Mouse (Mus musculus): ENCODE measurements around the gene Slc22a15. TPM values are rescaled to one million over a fixed set of nuclear protein-coding genes. Genes with fewer than 3 reads are reported as not detected.
A peak's percentile ranks its signal among the peaks of the same experiment; 100 is the strongest.

The Slc22a15 gene
- polyA plus RNA-seq, 1 experiment from 2014 or later = 6.2 TPM

DNA sequence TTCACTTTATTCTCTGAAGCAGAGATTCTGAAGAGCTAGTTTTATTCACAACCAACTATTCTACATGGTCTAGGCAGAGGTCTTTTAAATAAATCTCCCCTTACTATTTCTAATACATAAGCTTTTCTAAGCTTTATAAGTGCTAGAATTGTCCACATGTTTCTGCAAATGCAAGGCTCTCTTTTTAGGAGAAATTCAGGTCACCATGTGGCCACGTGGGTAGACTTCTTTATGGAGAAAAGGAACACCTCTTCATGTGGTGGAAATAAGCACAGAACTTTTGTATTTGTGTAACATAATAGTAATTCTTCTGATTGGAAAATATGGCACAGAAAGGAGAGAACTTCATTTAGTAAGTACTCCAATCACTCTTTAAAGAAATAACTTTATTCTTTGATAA, 70.2 kb downstream of the Slc22a15 start:
- WGBS = 66% methylated on average over 1 of the region's 1 CpGs

DNA sequence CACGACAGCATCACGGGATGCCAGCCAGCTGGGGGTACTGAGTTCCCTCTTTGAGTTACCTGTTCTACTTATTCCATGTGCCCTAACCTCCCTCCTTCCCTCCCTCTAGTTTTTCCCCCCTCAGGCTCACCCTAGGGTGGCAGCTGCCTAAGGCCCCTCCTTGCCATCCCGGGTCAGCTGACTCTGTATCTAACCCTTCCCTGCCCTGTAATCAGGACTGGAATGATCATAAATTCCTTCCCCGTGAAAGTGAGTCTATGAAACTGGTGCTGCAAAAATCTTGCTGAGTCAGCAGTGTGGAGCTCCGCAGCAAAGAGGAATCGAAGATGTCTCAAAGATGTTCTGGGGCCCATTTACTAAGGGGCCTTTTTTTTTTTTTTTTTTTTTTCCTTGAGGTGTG, 72.9 kb downstream of the Slc22a15 start:
- Histone ChIP-seq H3K9ac (no peak overlapping the region), H3K4me1 (no peaks in the 10 kb centered on the region), H3K27me3 (no peaks in the 10 kb centered on the region), H3K36me3 (no peaks in the 10 kb centered on the region), H3K27ac (no peak overlapping the region), H3K4me2 (no peak overlapping the region), H3K4me3 (no peak overlapping the region), H3K9me3 (no peaks in the 10 kb centered on the region)
- no peak for ATAC-seq (ENCODE audit: insufficient number of reproducible peaks, low FRiP score, low TSS enrichment, low read depth)
- 42% methylated on average over 6 of the region's 6 CpGs for WGBS

More for the DNA sequence above, 70.2 kb downstream of the Slc22a15 start:
- Histone ChIP-seq H3K36me3 (peaks cover 5% of the 10 kb centered on the region; the same call in 1 of the 2 replicates), H3K4me1 (no peaks in the 10 kb centered on the region), H3K27me3 (no peaks in the 10 kb centered on the region), H3K4me3 (no peak overlapping the region), H3K9ac (no peak overlapping the region), H3K9me3 (no peaks in the 10 kb centered on the region), H3K4me2 (no peak overlapping the region), H3K27ac (no peak overlapping the region)
- no peak for ATAC-seq (ENCODE audit: insufficient number of reproducible peaks, low FRiP score, low TSS enrichment, low read depth)

DNA sequence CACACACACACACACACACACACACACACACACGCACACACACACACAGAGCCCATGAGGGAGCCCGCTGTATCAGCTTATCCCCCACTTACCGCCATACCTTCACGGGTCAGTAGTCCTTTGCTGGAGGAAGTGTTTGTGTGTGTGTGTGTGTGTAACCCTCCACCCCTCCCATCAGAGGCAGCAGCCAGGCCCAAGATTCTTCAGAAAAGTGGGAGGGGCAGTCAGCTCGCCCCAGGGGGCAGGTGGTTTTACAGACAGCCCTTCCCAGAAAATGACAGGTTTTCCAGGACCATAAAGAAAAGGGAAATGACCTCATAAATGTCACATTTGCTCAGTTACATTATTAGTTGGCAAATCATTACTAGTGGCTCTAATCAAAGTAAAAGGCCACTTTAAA, 75.4 kb downstream of the Slc22a15 start, which contains the start of gene Mab21l3:
TSS of gene Mab21l3 (minus strand) at position 144 of the 400 bp plus-strand sequence.
- H3K4me2 ChIP-seq = no peak within 1 kb of the TSS
- no peak for ATAC-seq (ENCODE audit: insufficient number of reproducible peaks, low FRiP score, low TSS enrichment, low read depth)
- H3K4me1 ChIP-seq = no peaks in the 10 kb centered on the region
- no peaks in the 10 kb centered on the region for H3K9me3 ChIP-seq
- H3K9ac ChIP-seq = no peak within 1 kb of the TSS
- no peak within 1 kb of the TSS for H3K27ac ChIP-seq
- H3K4me3 ChIP-seq = no peak within 1 kb of the TSS
- H3K36me3 ChIP-seq = no peaks in the 10 kb centered on the region
- WGBS = 57% methylated on average over 5 of the region's 5 CpGs
- no peaks in the 10 kb centered on the region for H3K27me3 ChIP-seq

DNA sequence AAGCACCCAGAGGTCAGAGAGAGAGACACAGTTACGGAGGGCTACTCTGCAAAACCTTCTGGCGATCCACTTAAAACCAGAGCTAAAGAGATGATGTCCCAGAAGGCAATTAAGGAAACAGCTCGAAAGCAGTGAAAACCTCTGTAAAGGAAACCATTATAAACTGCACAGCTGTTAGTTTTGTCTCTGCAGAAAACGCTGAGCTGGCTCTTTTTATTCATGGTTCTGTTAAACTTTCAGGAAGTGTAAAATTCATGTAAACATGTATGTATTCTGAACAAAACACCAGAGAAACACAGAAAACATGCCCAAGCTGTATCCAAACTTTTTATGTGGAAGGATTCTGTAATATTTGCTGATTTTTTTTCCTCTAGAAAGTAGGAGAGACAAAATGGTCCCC, 78.2 kb downstream of the Slc22a15 start:
- Histone ChIP-seq H3K27me3 (no peaks in the 10 kb centered on the region), H3K27ac (no peak overlapping the region), H3K9me3 (no peaks in the 10 kb centered on the region), H3K4me3 (no peak overlapping the region), H3K36me3 (no peaks in the 10 kb centered on the region), H3K9ac (no peak overlapping the region), H3K4me2 (no peak overlapping the region), H3K4me1 (no peaks in the 10 kb centered on the region)
- WGBS = 28% methylated on average over 4 of the region's 4 CpGs
- ATAC-seq (ENCODE audit: insufficient number of reproducible peaks, low FRiP score, low TSS enrichment, low read depth) = no peak

DNA sequence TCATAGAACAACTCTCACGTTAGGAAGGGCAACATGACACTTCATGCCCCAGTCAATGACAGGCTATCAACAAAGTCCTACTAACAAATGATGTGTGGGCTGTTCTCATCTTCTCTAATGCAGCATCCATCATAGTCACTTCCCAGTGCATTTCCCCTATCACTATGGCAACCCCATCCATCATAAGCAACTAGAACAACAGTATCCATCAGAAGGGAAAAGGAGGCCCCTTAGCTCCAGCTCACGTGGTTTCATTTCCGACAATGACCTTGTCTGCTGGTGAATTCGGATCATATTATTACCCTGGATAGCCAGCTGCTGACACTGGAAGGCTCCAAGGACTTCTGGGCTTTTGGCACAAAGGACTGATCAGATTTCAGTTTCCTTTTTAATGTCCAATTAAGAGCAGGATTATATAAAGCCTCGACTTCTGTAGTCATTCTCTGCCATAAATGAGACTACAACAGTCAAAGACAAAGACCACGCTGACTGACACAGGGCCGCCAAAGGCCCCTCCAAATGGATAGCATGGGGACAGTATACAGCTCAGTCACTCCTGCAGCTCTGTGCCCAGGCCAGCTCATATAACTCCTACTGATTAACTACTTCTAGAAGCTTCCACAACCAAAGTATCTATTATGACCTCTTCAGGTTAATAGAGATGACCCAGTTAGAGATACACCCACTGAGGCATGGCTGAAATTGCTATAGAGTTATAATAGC, 81.7 kb downstream of the Slc22a15 start:
- Histone ChIP-seq H3K4me2 (no peak overlapping the region), H3K27me3 (no peaks in the 10 kb centered on the region), H3K4me3 (no peak overlapping the region), H3K4me1 (no peaks in the 10 kb centered on the region), H3K27ac (no peak overlapping the region), H3K9me3 (no peaks in the 10 kb centered on the region), H3K9ac (no peak overlapping the region), H3K36me3 (no peaks in the 10 kb centered on the region)
- WGBS = 66% methylated on average over 7 of the region's 7 CpGs
- ATAC-seq (ENCODE audit: insufficient number of reproducible peaks, low FRiP score, low TSS enrichment, low read depth) = no peak

DNA sequence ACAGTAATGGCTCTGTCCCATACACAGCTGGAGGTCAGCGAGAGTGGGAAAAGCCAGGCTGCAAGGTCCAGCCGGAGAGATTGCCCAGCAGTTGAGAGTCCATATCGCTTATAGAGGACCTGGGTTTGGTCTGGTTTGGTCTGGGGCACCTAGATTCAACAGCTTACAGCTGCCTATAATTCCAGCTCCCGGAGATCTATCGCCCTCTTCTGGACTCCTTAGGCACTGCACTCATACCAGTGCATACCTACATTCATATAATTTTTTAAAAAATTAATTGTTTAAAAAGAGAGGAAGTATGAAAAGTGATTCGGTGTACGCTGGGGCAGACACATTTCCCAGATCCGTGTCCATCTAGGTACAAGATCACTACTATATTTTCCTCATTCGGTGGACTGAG, 84.9 kb downstream of the Slc22a15 start:
- Histone ChIP-seq H3K9me3 (no peaks in the 10 kb centered on the region), H3K9ac (no peak overlapping the region), H3K27me3 (no peaks in the 10 kb centered on the region), H3K4me1 (peaks cover 13% of the 10 kb centered on the region), H3K4me2 (no peak overlapping the region), H3K27ac (no peak overlapping the region), H3K36me3 (no peaks in the 10 kb centered on the region), H3K4me3 (no peak overlapping the region)
- ATAC-seq (ENCODE audit: insufficient number of reproducible peaks, low FRiP score, low TSS enrichment, low read depth) = no peak
- WGBS = 87% methylated on average over 9 of the region's 9 CpGs

DNA sequence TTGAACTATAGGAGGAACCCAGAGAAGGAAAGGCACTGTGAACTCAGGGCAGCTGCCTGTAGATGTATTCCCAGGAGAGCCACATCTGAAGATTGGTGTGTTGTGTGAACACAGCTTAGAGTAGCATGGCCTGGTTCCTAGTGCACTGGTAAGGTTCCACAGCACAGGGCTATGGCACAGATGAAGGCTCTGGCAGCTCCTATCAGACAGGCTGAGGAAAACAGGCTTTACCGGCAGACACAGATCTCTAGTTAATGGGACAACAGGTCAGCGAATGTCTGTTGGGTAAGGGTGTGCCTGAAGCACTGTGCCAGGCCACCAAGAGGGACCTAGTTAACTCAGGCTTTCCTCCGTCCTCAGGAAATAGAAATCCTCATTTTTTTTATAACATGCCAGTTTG, 87.3 kb downstream of the Slc22a15 start:
- no peak overlapping the region for H3K9ac ChIP-seq
- no peaks in the 10 kb centered on the region for H3K27me3 ChIP-seq
- no peak overlapping the region for H3K4me2 ChIP-seq
- H3K9me3 ChIP-seq = no peaks in the 10 kb centered on the region
- WGBS = 67% methylated on average over 3 of the region's 3 CpGs
- peak overlapping the region; percentile 64 for H3K27ac ChIP-seq
- H3K36me3 ChIP-seq = no peaks in the 10 kb centered on the region
- H3K4me1 ChIP-seq = peaks cover 17% of the 10 kb centered on the region
- no peak for ATAC-seq (ENCODE audit: insufficient number of reproducible peaks, low FRiP score, low TSS enrichment, low read depth)
- no peak overlapping the region for H3K4me3 ChIP-seq

DNA sequence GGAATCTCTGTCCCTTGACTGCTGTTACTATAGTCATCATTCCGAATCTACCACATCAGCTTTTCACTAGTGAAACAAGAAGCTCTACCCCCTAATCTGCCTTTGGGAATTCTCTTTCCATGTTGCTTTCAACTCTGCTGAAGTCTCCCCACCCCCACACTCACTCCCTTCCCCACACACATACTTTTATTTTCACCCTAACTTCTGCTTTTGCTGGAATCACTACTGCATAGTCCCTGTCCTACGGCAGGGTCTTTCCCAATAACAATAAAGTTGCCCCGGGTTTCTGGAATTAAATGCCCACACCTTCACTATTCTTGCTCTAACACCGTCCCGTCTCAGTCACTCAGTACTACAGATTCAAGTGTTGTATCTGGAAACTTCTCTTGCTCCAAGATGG, 87.7 kb downstream of the Slc22a15 start:
- no peak for ATAC-seq (ENCODE audit: insufficient number of reproducible peaks, low FRiP score, low TSS enrichment, low read depth)
- Histone ChIP-seq H3K36me3 (no peaks in the 10 kb centered on the region), H3K9ac (no peak overlapping the region), H3K4me1 (peaks cover 21% of the 10 kb centered on the region), H3K4me3 (peak overlapping the region; percentile 27), H3K9me3 (no peaks in the 10 kb centered on the region), H3K27ac (peak overlapping the region; percentile 64), H3K4me2 (peak overlapping the region; percentile 44), H3K27me3 (no peaks in the 10 kb centered on the region)
- 59% methylated on average over 5 of the region's 5 CpGs for WGBS

DNA sequence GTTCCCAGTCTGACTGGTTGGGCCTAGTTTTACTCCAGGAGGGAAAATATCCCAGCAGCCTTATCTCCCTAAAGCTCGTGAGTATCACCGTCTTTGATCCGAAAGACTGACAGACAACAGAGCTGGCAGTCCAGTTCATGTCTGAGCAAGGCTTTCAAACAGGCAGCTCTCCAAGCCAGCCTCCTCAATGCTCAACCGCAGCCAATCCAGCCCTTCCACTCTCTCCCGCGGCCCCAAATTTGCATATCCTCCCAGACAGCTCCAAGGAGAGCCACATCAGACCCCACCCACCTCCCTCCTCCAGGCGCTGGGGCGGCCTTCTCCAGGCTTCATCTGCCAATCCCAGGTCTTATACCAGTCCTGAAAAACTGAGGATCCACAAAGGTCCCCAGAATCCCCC, 88.2 kb downstream of the Slc22a15 start:
- Histone ChIP-seq H3K9ac (0 out of 2 replicates have a peak overlapping the region, but pooled peaks have one; percentile 14), H3K36me3 (no peaks in the 10 kb centered on the region), H3K4me2 (peak overlapping the region; percentile 44), H3K27me3 (no peaks in the 10 kb centered on the region), H3K4me3 (peak overlapping the region; percentile 27), H3K27ac (peak overlapping the region; percentile 64), H3K9me3 (no peaks in the 10 kb centered on the region), H3K4me1 (peaks cover 23% of the 10 kb centered on the region)
- WGBS = under 1% methylated on average over 8 of the region's 8 CpGs
- ATAC-seq (ENCODE audit: insufficient number of reproducible peaks, low FRiP score, low TSS enrichment, low read depth) = peak; percentile 86

DNA sequence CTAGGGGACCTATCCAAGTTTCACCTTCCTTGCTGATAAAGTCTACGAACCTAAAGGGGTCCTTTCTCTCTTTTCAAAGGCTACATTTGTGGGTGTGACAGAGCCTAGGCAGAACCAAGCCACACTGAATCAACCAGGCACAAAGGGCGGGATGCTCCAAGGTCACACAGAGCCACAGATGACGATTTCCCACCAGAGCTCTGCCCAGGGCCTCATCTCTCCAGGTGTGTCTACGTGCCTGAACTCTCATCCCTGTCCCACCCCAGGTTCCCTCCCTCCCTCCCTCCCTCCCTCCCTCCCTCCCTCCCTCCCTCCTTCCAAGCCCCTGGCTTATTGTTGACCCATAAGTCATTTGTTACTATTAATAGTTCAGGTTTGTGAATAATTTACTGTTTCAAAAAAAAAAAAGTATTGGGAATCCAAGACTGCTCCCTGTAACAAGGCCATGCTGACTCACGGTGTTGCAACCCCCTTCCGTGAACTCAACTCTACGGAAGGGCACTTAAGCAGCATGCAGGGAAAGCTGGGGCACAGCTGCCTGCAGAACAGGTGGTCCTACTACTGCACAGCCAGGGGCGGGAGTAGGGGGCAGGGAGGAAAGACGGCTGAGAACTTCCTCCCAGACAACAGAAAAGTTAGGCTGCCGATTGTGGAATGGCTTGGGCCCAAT, 92.9 kb downstream of the Slc22a15 start:
- no peaks in the 10 kb centered on the region for H3K27me3 ChIP-seq
- H3K4me2 ChIP-seq = no peak overlapping the region
- 20% methylated on average over 10 of the region's 10 CpGs for WGBS
- no peak for ATAC-seq (ENCODE audit: insufficient number of reproducible peaks, low FRiP score, low TSS enrichment, low read depth)
- H3K27ac ChIP-seq = no peak overlapping the region
- H3K4me1 ChIP-seq = peaks cover 19% of the 10 kb centered on the region
- H3K36me3 ChIP-seq = no peaks in the 10 kb centered on the region
- no peak overlapping the region for H3K4me3 ChIP-seq
- H3K9ac ChIP-seq = no peak overlapping the region
- no peaks in the 10 kb centered on the region for H3K9me3 ChIP-seq

DNA sequence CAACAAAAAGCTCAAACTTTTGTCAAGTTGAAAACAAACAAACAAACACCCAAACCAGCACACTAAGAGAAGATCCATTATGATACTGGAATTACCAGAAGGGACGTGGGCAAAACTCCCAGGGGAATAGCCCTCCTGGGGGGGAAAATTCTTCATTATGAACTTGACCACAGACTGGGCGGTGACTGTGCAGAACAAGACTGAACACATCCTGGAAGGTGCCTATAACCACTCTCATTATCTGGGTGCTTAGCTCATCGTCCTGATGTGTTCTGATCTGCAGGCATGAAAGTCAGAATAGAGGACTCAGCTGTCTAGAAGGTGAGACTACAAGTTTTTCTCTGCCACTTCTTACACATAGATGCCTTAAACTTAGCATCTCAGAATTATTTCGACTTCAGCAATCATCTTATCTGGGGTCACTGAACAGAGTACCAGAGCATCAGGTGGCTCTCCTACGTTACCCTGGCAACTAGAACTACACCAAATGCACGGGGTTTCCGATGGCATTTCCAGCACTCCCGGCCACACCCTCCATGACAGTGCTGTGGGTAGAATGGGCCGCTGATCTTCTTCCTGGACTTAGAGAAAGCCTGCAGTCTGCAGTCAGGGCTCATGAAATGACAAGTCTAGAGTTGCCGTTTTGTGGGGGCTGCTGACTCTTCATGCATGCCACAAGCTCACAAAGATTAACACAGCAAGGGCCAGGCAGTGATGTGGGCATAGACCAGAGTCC, 94.2 kb downstream of the Slc22a15 start:
- no peak for ATAC-seq (ENCODE audit: insufficient number of reproducible peaks, low FRiP score, low TSS enrichment, low read depth)
- Histone ChIP-seq H3K9me3 (no peaks in the 10 kb centered on the region), H3K4me1 (peaks cover 9% of the 10 kb centered on the region), H3K4me3 (no peak overlapping the region), H3K9ac (no peak overlapping the region), H3K36me3 (no peaks in the 10 kb centered on the region), H3K27ac (no peak overlapping the region), H3K27me3 (no peaks in the 10 kb centered on the region), H3K4me2 (no peak overlapping the region)
- 72% methylated on average over 10 of the region's 10 CpGs for WGBS

DNA sequence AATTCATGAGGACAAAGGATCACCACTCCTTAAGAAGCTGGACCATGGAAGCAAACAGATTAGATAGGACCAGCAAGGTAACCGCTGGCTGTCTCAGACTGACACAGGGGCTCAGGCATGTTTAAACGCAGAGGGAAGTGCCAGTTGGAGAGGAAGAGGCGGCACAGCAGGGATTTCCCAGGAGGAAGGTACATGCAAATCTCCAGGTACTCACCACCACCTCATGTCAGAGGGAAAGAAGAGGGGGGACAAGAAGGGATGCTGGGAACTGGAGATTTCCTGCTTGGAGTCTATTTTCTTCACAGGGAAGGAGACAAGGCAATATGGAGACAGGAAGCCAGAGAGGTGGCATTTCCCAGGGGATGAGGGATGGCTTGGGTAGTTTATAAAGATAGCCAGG, 95.7 kb downstream of the Slc22a15 start:
- H3K4me2 ChIP-seq = no peak overlapping the region
- no peaks in the 10 kb centered on the region for H3K36me3 ChIP-seq
- H3K27me3 ChIP-seq = no peaks in the 10 kb centered on the region
- H3K9ac ChIP-seq = no peak overlapping the region
- H3K27ac ChIP-seq = no peak overlapping the region
- peaks cover 9% of the 10 kb centered on the region for H3K4me1 ChIP-seq
- H3K4me3 ChIP-seq = no peak overlapping the region
- no peaks in the 10 kb centered on the region for H3K9me3 ChIP-seq
- WGBS = 51% methylated on average over 3 of the region's 3 CpGs
- ATAC-seq (ENCODE audit: insufficient number of reproducible peaks, low FRiP score, low TSS enrichment, low read depth) = no peak
